Mouse (Mus musculus) thymus, adult 2 months (tissue): ENCODE measurements around the gene Bnipl.

Source experiments
- CTCF ChIP-seq: fragments of 200-500 bp; IDR thresholded peaks from 2 replicates; pipeline ENCODE4 v1.5.1; 2012; ENCODE audit warnings: mild to moderate bottlenecking, control low read depth, low read length, moderate library complexity, borderline replicate concordance; ENCODE audit not compliant: control insufficient read depth, poor library complexity, insufficient read depth; ENCODE audit errors: extremely low read depth
- POLR2A ChIP-seq: fragments of 200-500 bp; IDR thresholded peaks from 2 replicates; pipeline ENCODE4 v1.6.1; 2012; ENCODE audit warnings: mild to moderate bottlenecking, low read length, control low read depth, moderate library complexity; ENCODE audit not compliant: control insufficient read depth, poor library complexity, insufficient read depth; ENCODE audit errors: extremely low read depth

GRCm38 (mm10) chr3:95232771-95233170, 18.2 kb downstream of the Bnipl start:
- TF ChIP-seq POLR2A (no peak), CTCF (no peak)
